Mouse (Mus musculus): ENCODE results near the gene Evc.

GRCm38 (mm10) chr5:37330449-37331132 lies 6.1 kb downstream of the Evc start:
- no peak for TF ChIP-seq POLR2A (IDR thresholded peaks at IDR 0.05; ENCODE audit: extremely low read depth, insufficient read depth, low read length)
- no peak for TF ChIP-seq CTCF (IDR thresholded peaks at IDR 0.05; ENCODE audit: low read depth, low read length)

Measured in liver, adult 2 months (tissue).